Mouse (Mus musculus) kidney, embryonic 16.5 days (tissue): ENCODE results near the gene Prkab1. TPM values are rescaled to one million over a fixed set of nuclear protein-coding genes. Genes with fewer than 3 reads are reported as not detected.

Source experiments
- ATAC-seq: fragments of 200-750 bp; cut with Nextera tagmentation; 2 replicates; pipeline ENCODE4 v1.8.0; 2017; ENCODE audit warnings: moderate TSS enrichment; ENCODE audit not compliant: low FRiP score, low TSS enrichment
- H3K27ac ChIP-seq: fragments of 300-500 bp; sonication (generic); 2 replicates; pipeline ENCODE4 v1.5.1; 2014; ENCODE audit warnings: low read length
- H3K27me3 ChIP-seq: fragments of 300-500 bp; sonication (generic); 2 replicates; pipeline ENCODE4 v1.6.1; 2014; ENCODE audit warnings: low read length, control low read depth, mixed read lengths; ENCODE audit not compliant: insufficient read depth
- H3K36me3 ChIP-seq: fragments of 300-500 bp; sonication (generic); 2 replicates; pipeline ENCODE4 v1.6.1; 2014; ENCODE audit warnings: low read length, control low read depth, mixed read lengths; ENCODE audit not compliant: insufficient read depth
- H3K4me1 ChIP-seq: fragments of 300-500 bp; sonication (generic); 2 replicates; pipeline ENCODE4 v1.6.1; 2014; ENCODE audit warnings: low read length, control low read depth, mixed read lengths; ENCODE audit not compliant: insufficient read depth
- H3K4me2 ChIP-seq: fragments of 300-500 bp; sonication (generic); replicated peaks from 2 replicates; pipeline ENCODE4 v1.6.1; 2014; ENCODE audit warnings: low read depth, low read length
- H3K4me3 ChIP-seq: fragments of 300-500 bp; sonication (generic); 2 replicates; pipeline ENCODE4 v1.5.1; 2014; ENCODE audit warnings: mild to moderate bottlenecking, low read length
- H3K9ac ChIP-seq: fragments of 300-500 bp; sonication (generic); replicated peaks from 2 replicates; pipeline ENCODE4 v1.6.1; 2014; ENCODE audit warnings: low read length
- H3K9me3 ChIP-seq: fragments of 300-500 bp; sonication (generic); 2 replicates; pipeline ENCODE4 v1.6.1; 2016; ENCODE audit warnings: low read length, control low read depth
- WGBS: fragments of 180-500 bp; shearing (Covaris S2); extraction: QIAGEN DNeasy Blood & Tissue Kit; methylation state at CpG from one replicate; pipeline ENCODE4 v1.1.7; 2014; 5-methylcytosine and 5-hydroxymethylcytosine counted together
- polyA plus RNA-seq: library from polyadenylated mRNA; unstranded; fragments of >200 nt; fragmentation: Nextera tagmentation; extraction: Ambion mirVana; gene quantifications from 2 replicates; pipeline ENCODE4 v1.2.1, GENCODE M21; 2015

Prkab1 gene
- polyA plus RNA-seq, 1 experiment from 2014 or later = 83.5 TPM

DNA sequence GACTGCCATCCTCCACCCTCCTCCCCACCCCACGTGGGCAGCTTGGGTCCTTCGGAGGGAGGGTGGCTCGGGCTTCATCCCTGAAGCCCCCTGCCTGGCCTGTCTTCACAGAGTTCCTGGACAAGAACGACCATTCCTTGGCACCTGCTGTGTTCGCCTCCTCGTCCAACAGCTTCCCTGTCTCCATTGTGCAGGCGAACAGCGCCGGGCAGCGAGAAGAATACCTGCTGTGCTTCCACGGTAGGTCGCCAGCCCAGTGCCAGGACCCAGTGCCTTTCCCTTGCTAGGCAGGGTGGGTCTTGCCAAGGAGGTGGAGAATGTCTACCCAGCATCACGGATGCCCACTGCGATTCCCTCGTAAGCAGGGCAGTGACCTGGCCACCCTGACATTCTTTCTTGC, 30.2 kb downstream of the Prkab1 start:
- H3K27ac ChIP-seq = no peak overlapping the region
- H3K4me1 ChIP-seq = no peaks in the 10 kb centered on the region
- ATAC-seq = no peak
- H3K36me3 ChIP-seq = peaks cover 54% of the 10 kb centered on the region
- H3K4me3 ChIP-seq = no peak overlapping the region
- H3K27me3 ChIP-seq = no peaks in the 10 kb centered on the region
- WGBS = 93% methylated on average over 15 of the region's 15 CpGs
- H3K9me3 ChIP-seq = peaks cover 9% of the 10 kb centered on the region
- no peak overlapping the region for H3K4me2 ChIP-seq
- no peak overlapping the region for H3K9ac ChIP-seq

GRCm38 (mm10) chr5:115991717-115992116, 32.6 kb downstream of the Prkab1 start:
- H3K27me3 ChIP-seq = no peaks in the 10 kb centered on the region
- peaks cover 9% of the 10 kb centered on the region for H3K9me3 ChIP-seq
- 87% methylated on average over 11 of the region's 11 CpGs for WGBS
- ATAC-seq = no peak
- H3K27ac ChIP-seq = no peak overlapping the region
- H3K36me3 ChIP-seq = peaks cover 63% of the 10 kb centered on the region
- no peaks in the 10 kb centered on the region for H3K4me1 ChIP-seq
- H3K4me2 ChIP-seq = no peak overlapping the region
- H3K9ac ChIP-seq = no peak overlapping the region
- no peak overlapping the region for H3K4me3 ChIP-seq

GRCm38 (mm10) chr5:115987284-115987683, 37.0 kb downstream of the Prkab1 start:
- no peaks in the 10 kb centered on the region for H3K27me3 ChIP-seq
- peaks cover 9% of the 10 kb centered on the region for H3K9me3 ChIP-seq
- peaks cover 65% of the 10 kb centered on the region for H3K36me3 ChIP-seq
- no peak overlapping the region for H3K27ac ChIP-seq
- ATAC-seq = no peak
- H3K4me3 ChIP-seq = no peak overlapping the region
- no peak overlapping the region for H3K9ac ChIP-seq
- peaks cover 9% of the 10 kb centered on the region for H3K4me1 ChIP-seq
- H3K4me2 ChIP-seq = no peak overlapping the region
- WGBS = 86% methylated on average over 12 of the region's 12 CpGs

DNA sequence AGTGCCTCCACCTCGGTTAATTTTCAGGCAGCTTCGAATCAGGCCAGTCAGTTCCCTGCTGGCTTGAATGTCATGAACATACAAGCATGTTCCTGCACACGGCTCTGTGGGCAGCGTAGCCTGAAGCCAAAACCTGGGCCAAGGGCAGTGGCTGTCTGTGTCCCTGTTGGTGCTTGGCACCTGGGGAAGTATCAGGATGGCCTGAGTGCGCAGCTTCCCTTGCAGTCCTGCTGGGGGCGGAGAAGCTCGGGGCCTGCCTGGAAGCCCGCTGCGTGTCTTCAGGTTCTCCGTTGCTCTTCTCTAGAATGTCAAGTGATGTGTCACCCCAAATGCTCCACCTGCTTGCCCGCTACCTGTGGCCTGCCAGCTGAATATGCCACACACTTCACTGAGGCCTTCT, 39.2 kb downstream of the Prkab1 start:
- no peaks in the 10 kb centered on the region for H3K27me3 ChIP-seq
- H3K9me3 ChIP-seq = no peaks in the 10 kb centered on the region
- no peak for ATAC-seq
- H3K4me3 ChIP-seq = no peak overlapping the region
- no peak overlapping the region for H3K4me2 ChIP-seq
- peaks cover 50% of the 10 kb centered on the region for H3K36me3 ChIP-seq
- no peak overlapping the region for H3K9ac ChIP-seq
- peaks cover 14% of the 10 kb centered on the region for H3K4me1 ChIP-seq
- no peak overlapping the region for H3K27ac ChIP-seq
- WGBS = 90% methylated on average over 11 of the region's 11 CpGs

DNA sequence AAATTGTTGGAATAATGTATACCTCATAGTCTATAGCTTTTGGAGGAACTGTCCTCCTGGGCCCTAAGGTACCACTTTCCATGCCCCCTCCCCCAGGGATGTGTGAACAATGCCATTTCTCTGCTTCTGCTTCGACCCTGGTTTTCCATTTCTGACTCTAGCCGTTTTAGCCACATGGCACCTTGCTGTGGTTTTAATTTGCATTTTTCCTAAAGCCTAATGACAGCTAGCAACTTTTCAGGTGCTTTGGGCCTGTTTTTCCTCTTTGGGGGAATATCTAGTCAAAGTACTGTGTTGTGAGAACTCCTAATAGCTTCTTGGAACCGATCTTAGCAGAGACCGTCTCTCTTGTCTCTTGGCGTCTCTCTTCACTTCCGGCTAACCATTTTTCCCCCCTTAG, 39.9 kb downstream of the Prkab1 start:
- H3K4me1 ChIP-seq = peaks cover 18% of the 10 kb centered on the region
- ATAC-seq = no peak
- H3K9me3 ChIP-seq = no peaks in the 10 kb centered on the region
- H3K4me2 ChIP-seq = no peak overlapping the region
- H3K36me3 ChIP-seq = peaks cover 44% of the 10 kb centered on the region
- no peak overlapping the region for H3K27ac ChIP-seq
- 94% methylated on average over 6 of the region's 6 CpGs for WGBS
- H3K27me3 ChIP-seq = no peaks in the 10 kb centered on the region
- no peak overlapping the region for H3K4me3 ChIP-seq
- H3K9ac ChIP-seq = no peak overlapping the region

- WGBS = 53% methylated on average over 7 of the region's 7 CpGs
- peaks cover 32% of the 10 kb centered on the region for H3K36me3 ChIP-seq
These were observed 41.5 kb downstream of the Prkab1 start for GRCm38 (mm10) chr5:115982671-115983373.

GRCm38 (mm10) chr5:115980537-115980936, 43.8 kb downstream of the Prkab1 start:
- WGBS = 71% methylated on average over 9 of the region's 9 CpGs
- H3K9ac ChIP-seq = no peak overlapping the region
- H3K36me3 ChIP-seq = peaks cover 21% of the 10 kb centered on the region
- H3K27ac ChIP-seq = peak overlapping the region; percentile 6; the same call in 1 of the 2 replicates
- no peak overlapping the region for H3K4me2 ChIP-seq
- no peak overlapping the region for H3K4me3 ChIP-seq
- H3K9me3 ChIP-seq = no peaks in the 10 kb centered on the region
- peaks cover 41% of the 10 kb centered on the region for H3K4me1 ChIP-seq
- no peaks in the 10 kb centered on the region for H3K27me3 ChIP-seq
- ATAC-seq = no peak

More at GRCm38 (mm10) chr5:115982671-115983373, 41.5 kb downstream of the Prkab1 start:
- Histone ChIP-seq H3K4me2 (no peak overlapping the region), H3K27ac (peak overlapping the region; percentile 22), H3K4me3 (no peak overlapping the region), H3K9me3 (no peaks in the 10 kb centered on the region), H3K27me3 (no peaks in the 10 kb centered on the region), H3K4me1 (peaks cover 30% of the 10 kb centered on the region), H3K9ac (no peak overlapping the region)
- ATAC-seq = no peak

- H3K4me1 ChIP-seq = peaks cover 41% of the 10 kb centered on the region
- no peak overlapping the region for H3K4me2 ChIP-seq
- peaks cover 17% of the 10 kb centered on the region for H3K36me3 ChIP-seq
- no peak for ATAC-seq
- H3K9ac ChIP-seq = no peak overlapping the region
- H3K9me3 ChIP-seq = no peaks in the 10 kb centered on the region
- no peak overlapping the region for H3K4me3 ChIP-seq
- H3K27me3 ChIP-seq = no peaks in the 10 kb centered on the region
- peak overlapping the region; percentile 92; the same call in 1 of the 2 replicates for H3K27ac ChIP-seq
- WGBS = 61% methylated on average over 16 of the region's 16 CpGs
These were observed 45.1 kb downstream of the Prkab1 start for GRCm38 (mm10) chr5:115979134-115979696.

GRCm38 (mm10) chr5:115978255-115978654, 46.1 kb downstream of the Prkab1 start:
- Histone ChIP-seq H3K4me2 (peak overlapping the region; percentile 34), H3K4me3 (no peak overlapping the region), H3K9me3 (no peaks in the 10 kb centered on the region), H3K27ac (peak overlapping the region; percentile 92), H3K36me3 (peaks cover 22% of the 10 kb centered on the region), H3K4me1 (peaks cover 40% of the 10 kb centered on the region), H3K9ac (peak overlapping the region; percentile 32; the same call in 1 of the 2 replicates), H3K27me3 (no peaks in the 10 kb centered on the region)
- peak; percentile 69 for ATAC-seq
- WGBS = 26% methylated on average over 5 of the region's 5 CpGs

DNA sequence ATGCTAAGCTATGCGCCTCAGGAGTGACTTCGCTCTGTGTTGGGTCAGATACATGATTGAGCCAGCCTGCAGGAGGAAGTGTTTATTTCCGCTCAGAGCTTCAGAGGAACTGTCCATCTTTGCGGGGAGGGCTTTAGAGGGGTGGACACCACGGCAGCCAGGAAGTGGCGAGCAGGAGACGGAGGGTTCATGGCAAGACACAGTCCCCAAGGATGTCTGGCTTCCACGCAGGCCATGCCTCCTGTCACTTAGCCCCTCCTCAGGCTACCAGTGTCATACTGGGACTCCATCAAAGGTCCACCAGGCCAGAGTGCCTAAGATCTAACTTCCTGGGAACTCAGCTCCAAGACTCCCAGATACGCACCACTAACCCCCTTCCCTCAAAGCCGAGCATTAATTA, 46.6 kb downstream of the Prkab1 start:
- H3K9ac ChIP-seq = no peak overlapping the region; the same call in 1 of the 2 replicates
- peaks cover 26% of the 10 kb centered on the region for H3K36me3 ChIP-seq
- H3K4me2 ChIP-seq = peak overlapping the region; percentile 34
- H3K4me3 ChIP-seq = no peak overlapping the region
- no peaks in the 10 kb centered on the region for H3K27me3 ChIP-seq
- 17% methylated on average over 10 of the region's 10 CpGs for WGBS
- ATAC-seq = peak; percentile 84
- peak overlapping the region; percentile 92 for H3K27ac ChIP-seq
- no peaks in the 10 kb centered on the region for H3K9me3 ChIP-seq
- peaks cover 35% of the 10 kb centered on the region for H3K4me1 ChIP-seq
